Mouse (Mus musculus): ENCODE results near the gene Gm29776. TPM values are rescaled to one million over a fixed set of nuclear protein-coding genes. Genes with fewer than 3 reads are reported as not detected.

The Gm29776 gene
- total RNA-seq, 2 experiments from 2014 or later = 0.14 TPM; not detected in 1

DNA sequence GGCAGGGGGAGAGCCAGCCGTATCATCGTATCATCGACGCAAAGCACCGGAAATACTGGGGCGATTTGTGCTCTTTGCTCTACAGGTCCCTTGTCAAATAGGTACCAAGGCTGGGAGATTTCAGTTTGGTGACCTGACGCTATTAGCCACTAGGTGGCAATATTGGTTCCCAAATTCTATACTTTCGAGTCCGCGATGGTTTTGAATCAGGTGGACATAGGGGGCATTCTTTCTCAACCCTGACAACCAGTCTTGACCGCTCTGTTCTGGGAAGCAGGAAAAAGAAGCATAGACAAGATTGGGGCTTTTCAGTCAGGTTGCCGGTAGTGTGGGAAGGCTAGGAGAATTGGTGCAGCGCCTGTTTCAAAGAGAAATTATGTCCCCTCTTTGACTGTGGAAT, 15.5 kb upstream of the Gm29776 start:
- intact Hi-C loops (cut with DNase I) = loop anchor here (1.0 to 5.0 kb wide), 5 partner anchors 67 to 298 kb away; partner anchors contain the start of gene Slc7a8
- peak; percentile 85 to 90 for DNase-seq (ENCODE audit: low spot score in 2 of 2)

DNA sequence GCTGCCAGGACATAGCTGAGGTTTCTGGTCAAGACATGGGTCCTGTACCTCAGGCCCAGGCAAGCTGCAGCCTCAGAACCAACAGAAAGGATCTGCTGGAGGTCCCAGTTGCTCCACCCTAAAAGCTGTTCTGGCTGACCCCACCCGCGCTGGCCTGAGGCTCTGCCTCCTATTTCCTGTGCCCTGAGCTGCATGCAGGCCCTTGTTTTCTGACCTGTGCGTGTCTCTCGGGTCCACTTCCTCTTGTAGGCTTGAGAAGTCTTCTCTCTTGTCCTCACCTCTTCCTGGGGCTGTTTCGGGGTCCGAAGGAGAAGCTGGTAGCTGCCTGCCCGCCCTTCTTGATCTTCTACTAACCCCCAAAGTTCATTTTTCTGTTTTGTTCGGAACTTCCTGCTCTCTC, 14.2 kb upstream of the Gm29776 start:
- intact Hi-C loops (cut with DNase I) = loop anchor here (5.0 kb wide), 2 partner anchors 149 to 299 kb away; no protein-coding TSS in a partner anchor
- DNase-seq (ENCODE audit: low spot score in 2 of 2) = peak in 1 of 2 experiments; percentile 21

DNA sequence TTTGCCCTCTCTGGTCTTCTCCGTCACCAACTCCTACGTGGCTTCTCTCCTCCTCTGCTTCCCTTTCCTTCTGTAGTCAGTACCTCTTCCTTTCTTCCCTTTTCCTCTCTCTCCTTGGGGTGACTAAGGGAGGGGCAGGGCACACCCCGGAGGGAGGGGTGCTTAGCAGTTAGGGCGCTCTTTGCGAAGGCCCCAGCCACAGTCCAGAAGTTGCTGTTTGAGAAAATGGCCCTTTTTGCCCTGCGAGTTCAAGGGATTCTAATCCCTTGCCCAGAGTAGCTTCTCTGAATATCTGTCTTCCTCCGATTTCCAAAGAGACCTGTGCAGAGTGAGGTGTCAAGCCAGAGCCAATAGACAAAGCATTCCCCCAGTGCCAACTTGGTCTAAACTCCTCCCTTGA, 13.4 kb upstream of the Gm29776 start, which contains the start of gene Cebpe:
TSS of gene Cebpe (minus strand) at position 101 of the 400 bp plus-strand sequence.
- intact Hi-C loops (cut with DNase I) = loop anchor here (5.0 kb wide), 2 partner anchors 150 to 300 kb away; no protein-coding TSS in a partner anchor
- no peak for DNase-seq (ENCODE audit: low spot score in 2 of 2)

DNA sequence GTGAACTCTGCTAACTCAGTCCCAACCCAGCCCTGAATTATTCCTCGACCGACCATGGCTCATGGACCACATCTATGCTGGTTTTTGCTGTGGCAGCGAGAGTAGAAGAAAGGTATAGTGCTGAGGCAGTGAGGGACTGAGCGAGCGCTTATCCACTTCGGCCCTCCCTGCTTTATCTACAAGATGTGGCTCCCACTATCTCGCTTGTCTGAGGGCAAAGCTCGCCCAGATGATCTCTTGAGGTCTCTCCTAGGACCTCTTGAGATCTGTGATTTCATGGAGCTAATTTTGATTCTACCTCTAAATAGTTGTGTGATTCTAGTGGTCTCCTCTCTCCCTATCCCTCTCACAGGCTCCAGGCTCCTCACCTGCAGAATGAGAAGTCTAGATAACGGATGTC, 10.4 kb upstream of the Gm29776 start:
- DNase-seq (ENCODE audit: low spot score in 2 of 2) = no peak
- intact Hi-C loops (cut with DNase I) = no loop called here

DNA sequence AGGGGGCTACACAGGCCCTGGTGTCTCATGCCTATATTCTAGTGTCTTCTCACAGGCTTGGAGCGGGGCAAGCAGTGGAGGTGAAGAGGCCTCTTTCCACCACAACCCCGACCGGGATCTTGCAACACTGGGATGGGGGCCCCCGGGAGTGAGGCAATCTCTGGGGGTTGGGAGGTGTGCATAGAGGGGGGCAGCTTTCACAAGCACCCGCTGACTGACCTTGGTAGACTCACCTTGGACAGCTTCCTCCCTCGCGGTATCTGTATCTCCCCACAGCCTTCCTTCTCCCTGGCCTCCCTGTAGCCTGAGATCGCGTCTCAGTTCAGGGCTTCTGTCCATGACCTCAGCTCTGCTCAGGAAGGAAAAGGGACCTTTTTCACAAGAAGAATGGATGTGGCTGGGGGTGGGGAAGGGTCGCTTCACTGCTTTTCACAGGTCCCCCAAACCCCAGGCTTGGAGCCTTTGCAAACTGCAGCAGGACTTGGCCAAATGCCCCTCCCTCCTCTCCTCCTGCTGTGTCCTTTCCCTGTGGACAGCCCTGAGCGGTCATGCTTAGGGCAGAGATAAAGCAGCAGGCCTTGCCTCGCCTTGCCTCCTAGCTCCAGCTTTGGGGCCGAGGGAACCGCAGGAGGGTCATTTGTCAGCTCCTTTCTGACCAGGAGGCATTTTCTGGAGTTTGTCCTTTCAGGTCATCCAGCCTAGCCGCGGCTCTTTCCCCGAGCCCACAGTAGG, 8.1 kb upstream of the Gm29776 start:
- no peak for DNase-seq (ENCODE audit: low spot score in 2 of 2)
- intact Hi-C loops (cut with DNase I) = no loop called here

DNA sequence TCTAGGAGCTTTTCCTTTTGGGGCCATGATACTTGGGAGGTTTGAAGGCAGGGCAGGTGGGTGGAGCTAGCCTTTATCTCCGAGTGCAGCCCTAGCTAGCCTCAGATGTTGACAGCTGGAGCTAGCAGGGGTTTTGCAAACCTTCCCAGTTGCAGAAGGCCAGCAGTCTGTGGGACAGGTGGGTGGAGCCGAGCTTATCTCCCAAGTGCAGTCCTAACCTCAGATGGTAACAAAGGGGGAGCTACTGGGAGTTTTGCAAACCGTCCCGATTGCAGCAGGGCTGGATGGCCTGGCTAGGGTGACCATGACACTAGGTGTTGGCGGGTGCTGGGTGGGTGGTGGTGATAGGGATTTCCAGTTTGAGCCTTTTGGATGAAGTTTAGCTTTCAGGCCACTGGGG, 7.2 kb upstream of the Gm29776 start:
- intact Hi-C loops (cut with DNase I) = no loop called here
- no peak for DNase-seq (ENCODE audit: low spot score in 2 of 2)

DNA sequence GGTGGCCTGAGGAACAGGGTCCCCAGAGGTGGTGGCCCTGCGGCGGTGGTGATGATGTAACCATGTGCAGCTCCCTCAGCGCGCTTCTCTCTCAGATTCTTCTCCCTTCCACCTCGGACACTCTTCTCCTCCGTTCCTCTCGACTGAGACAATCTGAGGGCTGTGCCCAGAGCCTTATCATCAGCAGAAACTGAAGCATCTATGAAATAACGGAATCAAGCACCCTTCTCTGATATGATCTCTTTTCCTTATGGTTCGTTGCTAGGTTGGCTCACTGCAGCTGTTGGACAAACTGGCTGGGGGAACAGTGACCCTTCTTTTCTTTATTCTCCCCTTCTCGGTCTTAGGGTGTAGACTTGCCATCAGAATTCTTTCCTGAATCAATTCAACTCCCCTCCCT, 4.6 kb upstream of the Gm29776 start:
- no peak for DNase-seq (ENCODE audit: low spot score in 2 of 2)

DNA sequence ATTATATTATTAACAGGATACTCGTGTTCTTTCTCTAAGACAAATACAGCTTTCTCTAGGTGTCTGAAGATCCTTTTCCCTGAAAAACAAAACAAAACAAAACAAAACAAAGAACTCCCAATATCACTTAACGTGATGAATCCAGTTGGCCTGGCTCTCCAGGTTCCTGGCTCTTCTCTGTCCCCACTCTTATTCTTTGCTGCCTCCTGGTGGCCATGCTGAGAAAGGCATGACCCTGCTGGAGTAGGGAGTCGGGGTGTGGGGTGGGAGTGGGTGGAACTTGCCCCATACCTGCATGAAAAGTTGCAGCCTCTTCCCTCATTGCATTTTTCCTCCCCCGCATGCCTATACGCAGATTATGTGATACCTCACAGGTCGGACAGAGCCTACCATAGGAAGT, 2.7 kb upstream of the Gm29776 start:
- intact Hi-C loops (cut with DNase I) = loop anchor here (1.0 to 2.0 kb wide), 2 partner anchors 38 to 50 kb away; no protein-coding TSS in a partner anchor
- DNase-seq (ENCODE audit: low spot score in 2 of 2) = peak; percentile 45 to 58

More for the DNA sequence above, 4.6 kb upstream of the Gm29776 start:
- intact Hi-C loops (cut with DNase I) = no loop called here

DNA sequence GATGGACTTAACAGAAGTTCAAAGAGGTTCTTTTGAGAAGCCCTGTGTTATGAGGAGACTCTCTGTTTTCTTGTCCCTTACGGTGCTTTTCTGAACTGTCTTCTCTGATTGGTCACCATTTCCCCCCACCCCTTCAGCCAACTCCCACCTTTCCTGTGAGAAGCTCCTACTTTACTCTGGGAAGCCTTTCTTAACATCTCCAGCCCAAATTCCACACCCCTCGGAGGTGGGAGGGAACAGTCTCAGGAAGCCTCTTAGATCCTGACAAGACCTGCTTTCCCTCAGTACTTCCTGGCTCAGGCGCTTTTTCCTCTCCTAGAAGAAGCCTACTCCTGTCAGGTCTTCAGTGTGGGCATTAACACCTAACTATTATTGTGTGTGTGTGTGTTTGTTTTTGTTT, 953 bp upstream of the Gm29776 start:
- intact Hi-C loops (cut with DNase I) = no loop called here
- DNase-seq (ENCODE audit: low spot score in 2 of 2) = no peak

DNA sequence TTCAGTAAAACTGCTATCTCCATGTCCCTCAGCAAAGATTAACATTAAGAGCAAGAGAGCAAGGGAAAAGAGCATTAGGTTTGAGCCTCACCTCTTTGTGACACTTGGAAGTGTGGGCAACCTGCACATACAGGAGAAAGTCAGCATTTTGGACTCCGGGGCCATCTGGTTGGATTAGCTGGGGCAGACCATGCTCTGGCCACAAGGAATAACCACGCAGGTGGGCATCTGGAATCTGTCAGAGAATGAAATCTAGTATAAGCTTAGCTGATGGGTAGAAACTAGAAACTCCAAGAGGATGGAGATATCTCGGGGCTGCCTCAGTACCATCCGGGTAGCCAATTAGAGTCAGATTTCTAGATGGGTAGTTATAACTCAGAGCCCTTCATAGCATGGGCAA, 1.9 kb downstream of the Gm29776 start:
- intact Hi-C loops (cut with DNase I) = no loop called here
- DNase-seq (ENCODE audit: low spot score in 2 of 2) = no peak

DNA sequence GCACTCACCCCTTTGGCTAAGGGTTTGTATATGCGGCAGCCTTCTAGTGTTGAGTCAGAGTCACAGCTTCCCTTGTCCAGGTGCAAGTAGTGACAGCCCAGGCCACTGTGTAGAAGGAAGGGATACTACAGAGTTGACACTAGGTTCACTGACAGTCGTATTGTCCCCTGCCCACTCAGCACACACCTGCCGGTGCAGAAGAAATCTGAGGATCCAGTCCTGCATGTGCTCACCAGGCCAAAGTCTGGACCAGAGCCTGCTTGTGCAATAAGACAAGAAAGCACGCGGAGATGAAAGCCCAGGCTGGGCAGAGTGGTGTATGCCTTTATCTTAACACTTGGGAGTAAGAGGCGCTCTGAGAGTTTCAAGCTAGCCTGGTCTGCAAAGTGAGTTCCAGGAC, 3.6 kb downstream of the Gm29776 start:
- DNase-seq (ENCODE audit: low spot score in 2 of 2) = no peak
- intact Hi-C loops (cut with DNase I) = no loop called here

DNA sequence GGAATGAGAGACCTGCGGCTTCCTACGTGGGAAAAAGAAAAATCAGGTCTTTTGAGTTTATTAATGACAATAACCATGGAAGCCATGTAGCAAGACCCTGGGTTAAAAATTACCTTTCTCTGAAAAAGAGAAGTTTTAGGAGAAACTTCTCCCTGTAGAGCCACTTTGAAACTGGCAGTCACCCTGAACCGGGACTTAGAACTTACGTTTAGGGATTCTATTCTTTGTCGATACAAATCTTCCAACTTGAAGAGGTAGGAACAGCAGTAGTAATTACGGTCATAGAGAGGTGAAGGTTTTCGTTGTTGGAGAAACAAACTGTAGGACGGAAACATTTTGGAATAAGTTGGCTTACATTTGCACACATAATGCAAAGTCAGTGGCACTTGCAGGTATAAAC, 11.4 kb downstream of the Gm29776 start:
- DNase-seq (ENCODE audit: low spot score in 2 of 2) = no peak
- intact Hi-C loops (cut with DNase I) = no loop called here

DNA sequence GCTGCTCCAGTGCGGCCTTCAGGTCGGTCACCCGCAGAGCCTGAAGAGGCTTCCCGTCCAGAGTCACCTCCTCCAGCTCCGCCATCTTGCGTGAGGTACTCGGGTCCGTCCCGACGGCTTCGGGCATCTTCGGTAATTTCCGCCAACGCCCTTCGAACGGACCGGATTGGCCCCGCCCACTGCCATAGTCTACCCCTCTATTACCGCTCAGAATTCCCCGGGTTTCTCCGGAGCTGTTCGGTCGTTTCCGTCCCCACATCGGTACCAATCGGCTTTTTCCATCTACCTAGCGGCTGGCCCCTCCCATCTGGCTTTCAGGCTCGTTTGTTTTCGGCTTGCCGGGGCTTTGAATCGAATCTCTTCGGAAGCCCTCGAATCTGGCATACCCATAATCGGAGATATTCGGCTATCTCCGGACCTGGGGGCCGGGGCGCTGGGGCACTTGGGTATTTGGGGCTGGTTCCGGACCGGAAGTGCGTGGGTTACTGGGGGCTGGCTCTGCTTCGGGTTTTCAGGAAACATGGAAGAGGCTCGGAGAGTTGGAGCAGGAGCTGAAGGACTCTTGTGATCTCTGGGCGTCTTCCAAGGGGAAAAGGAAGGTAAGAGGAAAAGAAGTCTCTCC, 12.0 kb downstream of the Gm29776 start, which contains the start of gene Acin1:
TSS of gene Acin1 (minus strand) at position 410 of the 622 bp plus-strand sequence.
- peak; percentile 100 for DNase-seq (ENCODE audit: low spot score in 2 of 2)
- intact Hi-C loops (cut with DNase I) = no loop called here

DNA sequence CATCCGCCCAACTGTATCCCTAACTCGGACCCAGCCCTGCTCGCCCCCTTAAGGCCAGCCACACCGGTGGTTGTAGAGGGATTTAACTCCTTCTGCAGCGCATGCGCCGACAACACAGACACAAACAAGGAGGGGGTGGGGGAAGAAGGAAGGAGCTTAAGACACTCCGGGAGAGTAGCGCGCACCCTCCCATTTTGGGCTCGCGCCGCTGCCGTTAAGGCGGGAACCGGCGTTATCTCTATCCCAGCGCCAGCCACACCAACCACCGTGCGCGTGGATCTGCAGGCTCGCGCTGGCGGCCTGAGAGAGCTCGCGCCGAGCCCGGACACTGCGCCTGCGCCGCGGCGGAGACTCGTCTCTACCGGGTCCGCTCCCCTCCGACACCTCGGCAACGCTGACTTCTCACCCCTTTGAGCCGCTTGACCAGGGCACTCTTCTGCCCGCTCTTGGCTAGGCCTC, 12.5 kb downstream of the Gm29776 start, which contains the start of gene 1700123O20Rik:
TSS of gene 1700123O20Rik (plus strand) at position 154 of the 459 bp plus-strand sequence.
- DNase-seq (ENCODE audit: low spot score in 2 of 2) = peak in 1 of 2 experiments; percentile 86
- intact Hi-C loops (cut with DNase I) = no loop called here

DNA sequence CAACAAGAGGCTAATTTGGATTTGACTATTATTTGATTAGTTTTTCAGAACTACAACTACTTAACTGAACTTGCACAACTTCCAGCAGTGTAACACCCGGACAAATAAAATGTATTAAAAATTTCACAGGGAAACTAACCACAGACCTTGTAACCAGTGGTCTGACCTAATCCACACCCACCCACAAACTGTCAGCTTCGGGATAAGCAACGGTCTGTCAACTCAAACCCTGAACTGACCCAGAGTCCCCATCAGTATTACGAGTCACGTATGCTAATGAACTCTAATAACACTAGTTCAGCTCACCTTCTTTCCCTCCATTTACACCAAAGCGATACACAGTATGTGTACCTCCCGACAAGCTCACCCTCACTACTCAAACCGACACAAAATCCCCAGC, 13.2 kb downstream of the Gm29776 start:
- DNase-seq (ENCODE audit: low spot score in 2 of 2) = no peak
- intact Hi-C loops (cut with DNase I) = no loop called here

DNA sequence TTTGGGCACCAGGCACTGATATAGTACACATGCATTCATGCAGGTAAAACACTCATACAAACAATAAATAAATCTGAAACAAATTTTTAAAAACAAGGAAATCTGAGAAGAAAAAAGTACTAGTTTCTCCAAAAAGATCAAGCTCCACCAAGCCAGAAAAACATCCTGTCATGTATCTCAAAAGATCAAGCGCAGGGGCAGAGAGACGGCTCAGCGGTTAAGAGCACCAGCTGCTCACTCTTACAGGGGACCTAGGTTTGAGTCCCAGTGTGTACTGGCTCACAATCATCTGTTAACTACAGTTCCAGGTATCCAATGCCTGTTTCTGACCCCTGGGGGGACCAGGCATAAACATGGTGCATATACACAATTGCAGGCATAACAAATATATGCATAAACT, 16.2 kb downstream of the Gm29776 start:
- no peak for DNase-seq (ENCODE audit: low spot score in 2 of 2)
- intact Hi-C loops (cut with DNase I) = no loop called here

DNA sequence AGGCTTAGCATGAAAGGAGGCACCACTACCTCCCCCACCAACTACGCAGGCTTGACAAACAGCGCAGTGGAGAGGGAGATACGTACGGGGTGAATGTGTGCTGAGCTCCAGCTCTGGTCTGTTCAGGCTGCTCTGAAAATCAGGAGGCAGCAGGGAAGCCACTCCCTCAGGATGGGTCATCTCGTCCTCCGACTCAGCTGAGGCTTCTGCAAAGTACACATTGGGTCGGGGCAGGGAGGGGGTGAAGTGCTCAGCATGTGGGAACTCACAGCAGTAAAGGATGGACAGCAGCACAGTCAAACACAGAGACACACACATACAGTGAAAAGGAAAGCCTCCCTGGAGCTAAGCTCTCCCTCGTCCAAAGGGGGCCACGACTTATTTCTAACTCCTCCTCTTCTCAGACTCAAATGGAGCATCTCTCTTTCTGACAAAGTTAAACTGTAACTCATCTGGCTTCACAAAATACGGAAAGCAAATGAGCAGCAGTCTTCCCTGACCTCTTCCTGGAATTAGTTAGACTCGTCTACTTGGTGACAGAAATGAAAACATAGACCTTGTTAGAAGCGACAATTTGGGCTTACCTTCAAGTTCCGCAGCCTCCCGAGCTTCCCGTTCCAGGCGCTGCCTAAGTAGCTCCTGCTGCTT, 19.9 kb downstream of the Gm29776 start:
- DNase-seq (ENCODE audit: low spot score in 2 of 2) = no peak
- intact Hi-C loops (cut with DNase I) = no loop called here

DNA sequence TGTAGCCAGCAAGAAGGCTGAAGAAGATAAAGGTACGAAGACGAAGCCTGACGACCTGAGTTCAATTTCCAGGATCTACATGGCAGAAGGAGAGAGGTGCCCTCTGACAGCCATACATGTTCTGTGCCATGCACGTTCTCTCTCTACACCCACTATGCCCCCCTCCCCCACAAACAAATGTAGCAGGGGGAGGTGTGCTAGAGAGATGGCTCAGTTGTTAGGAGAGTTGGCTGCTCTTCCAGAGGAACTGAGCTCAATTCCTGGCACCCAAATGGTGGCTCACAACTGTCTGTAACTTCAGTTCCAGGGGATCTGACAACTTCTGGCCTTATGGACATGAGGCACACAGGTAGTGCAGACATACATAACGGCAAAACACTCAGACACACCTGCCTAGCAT, 22.3 kb downstream of the Gm29776 start:
- DNase-seq (ENCODE audit: low spot score in 2 of 2) = no peak
- intact Hi-C loops (cut with DNase I) = no loop called here

DNA sequence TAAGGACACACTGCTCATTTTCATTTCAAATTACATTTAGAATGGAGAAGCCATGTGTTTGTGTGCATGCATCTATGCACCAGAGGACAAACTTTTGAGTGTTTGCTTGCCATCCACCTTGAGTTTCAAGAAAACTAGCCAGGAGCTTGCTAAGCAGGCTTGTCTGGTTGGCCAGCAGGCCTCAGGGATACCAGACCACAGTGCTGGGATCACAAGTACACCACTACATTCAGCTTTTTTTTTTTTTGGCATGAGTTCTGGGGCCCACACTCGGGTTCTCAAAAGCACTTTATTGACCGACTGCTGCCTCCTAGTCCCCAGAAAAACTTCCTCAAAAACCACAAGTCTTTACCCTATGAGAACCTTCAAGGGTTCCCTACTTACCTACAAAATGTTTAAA, 24.3 kb downstream of the Gm29776 start:
- intact Hi-C loops (cut with DNase I) = no loop called here
- no peak for DNase-seq (ENCODE audit: low spot score in 2 of 2)

DNA sequence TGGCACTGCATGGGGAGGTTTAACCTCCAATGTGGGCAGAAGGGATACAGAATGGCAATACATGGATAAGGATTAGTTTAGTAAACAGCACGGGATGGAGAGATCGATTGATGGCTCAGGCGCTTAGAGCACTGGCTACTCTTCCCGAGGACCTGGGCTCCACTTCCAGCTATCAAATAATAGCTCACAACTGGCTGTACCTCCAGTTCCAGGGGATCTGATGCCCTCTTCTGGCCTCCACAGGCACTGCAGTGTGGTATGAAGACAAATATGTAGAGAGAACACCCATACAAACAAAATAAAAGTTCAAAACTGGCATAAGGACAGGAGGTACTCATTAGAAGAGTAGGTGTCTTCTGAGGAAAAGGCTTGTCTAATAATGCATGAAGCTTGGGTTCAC, 29.3 kb downstream of the Gm29776 start:
- peak in 1 of 2 experiments; percentile 54 for DNase-seq (ENCODE audit: low spot score in 2 of 2)
- intact Hi-C loops (cut with DNase I) = no loop called here
